Mouse (Mus musculus) embryonic facial prominence, embryonic 15.5 days (tissue): ENCODE data around the gene Tctex1d1. TPM values are rescaled to one million over a fixed set of nuclear protein-coding genes. Genes with fewer than 3 reads are reported as not detected.

Source experiments
- ATAC-seq: fragments of 200-750 bp; cut with Nextera tagmentation; 2 replicates; pipeline ENCODE4 v1.8.0; 2017; ENCODE audit warnings: low read depth, moderate TSS enrichment; ENCODE audit not compliant: insufficient number of reproducible peaks, low FRiP score, low TSS enrichment
- H3K27ac ChIP-seq: fragments of 300-500 bp; sonication (generic); replicated peaks from 2 replicates; pipeline ENCODE4 v1.5.1; 2015; ENCODE audit warnings: mild to moderate bottlenecking, inconsistent platforms
- H3K27me3 ChIP-seq: fragments of 300-500 bp; sonication (generic); 2 replicates; pipeline ENCODE4 v1.6.1; 2015; ENCODE audit warnings: inconsistent platforms
- H3K36me3 ChIP-seq: fragments of 300-500 bp; sonication (generic); 2 replicates; pipeline ENCODE4 v1.6.1; 2015; ENCODE audit warnings: mild to moderate bottlenecking, inconsistent platforms
- H3K4me1 ChIP-seq: fragments of 300-500 bp; sonication (generic); 2 replicates; pipeline ENCODE4 v1.6.1; 2015; ENCODE audit warnings: inconsistent platforms
- H3K4me2 ChIP-seq: fragments of 300-500 bp; sonication (generic); replicated peaks from 2 replicates; pipeline ENCODE4 v1.6.1; 2015; ENCODE audit warnings: mild to moderate bottlenecking, inconsistent platforms
- H3K4me3 ChIP-seq: fragments of 300-500 bp; sonication (generic); replicated peaks from 2 replicates; pipeline ENCODE4 v1.5.1; 2015; ENCODE audit warnings: mild to moderate bottlenecking, inconsistent platforms
- H3K9ac ChIP-seq: fragments of 300-500 bp; sonication (generic); 2 replicates; pipeline ENCODE4 v1.6.1; 2015; ENCODE audit warnings: inconsistent platforms
- H3K9me3 ChIP-seq: fragments of 300-500 bp; sonication (generic); replicated peaks from 2 replicates; pipeline ENCODE4 v1.6.1; 2016; ENCODE audit warnings: inconsistent platforms
- whole genome bisulfite sequencing: fragments of 180-500 bp; shearing (Covaris S2); methylation state at CpG from one replicate; pipeline ENCODE4 v1.1.7; 2015; 5-methylcytosine and 5-hydroxymethylcytosine counted together
- polyA plus RNA-seq: library from polyadenylated mRNA; unstranded; fragments of >200 nt; fragmentation: Nextera tagmentation; extraction: Ambion mirVana; gene quantifications from 2 replicates; pipeline ENCODE4 v1.2.1, GENCODE M21; 2015

The Tctex1d1 gene
- polyA plus RNA-seq, result 0.83 and 1.8 TPM in 2 replicates

- H3K4me2 ChIP-seq, result peak within 1 kb of the TSS; percentile 58
- no peak within 1 kb of the TSS for H3K27ac ChIP-seq
- peak within 1 kb of the TSS; percentile 28 for H3K4me3 ChIP-seq
- no peaks in the 10 kb centered on the region; the same call in 1 of the 2 replicates for H3K27me3 ChIP-seq
- peak; percentile 19; the same call in 1 of the 2 replicates for ATAC-seq
- H3K4me1 ChIP-seq, result peaks cover 14% of the 10 kb centered on the region
- WGBS, result 2% methylated on average over 13 of the region's 13 CpGs
- H3K36me3 ChIP-seq, result no peaks in the 10 kb centered on the region
- H3K9me3 ChIP-seq, result no peaks in the 10 kb centered on the region
- no peak within 1 kb of the TSS for H3K9ac ChIP-seq
Observed at GRCm38 (mm10) chr4:102978440-102978839, at the start of gene Tctex1d1. TSS of gene Tctex1d1 (plus strand) at chr4:102978606.

- 52% methylated on average over 3 of the region's 4 CpGs for WGBS
- no peaks in the 10 kb centered on the region for H3K27me3 ChIP-seq
- no peak overlapping the region for H3K4me3 ChIP-seq
- no peaks in the 10 kb centered on the region for H3K9me3 ChIP-seq
- H3K9ac ChIP-seq, result no peak overlapping the region
- H3K27ac ChIP-seq, result no peak overlapping the region
- no peaks in the 10 kb centered on the region for H3K4me1 ChIP-seq
- ATAC-seq, result no peak
- H3K36me3 ChIP-seq, result no peaks in the 10 kb centered on the region
- no peak overlapping the region for H3K4me2 ChIP-seq
Observed at GRCm38 (mm10) chr4:102929491-102929890, 48.9 kb upstream of the Tctex1d1 start.

- Histone ChIP-seq H3K27me3 (no peaks in the 10 kb centered on the region), H3K36me3 (no peaks in the 10 kb centered on the region), H3K4me3 (no peak overlapping the region), H3K9ac (no peak overlapping the region), H3K9me3 (no peaks in the 10 kb centered on the region), H3K27ac (no peak overlapping the region), H3K4me2 (no peak overlapping the region), H3K4me1 (no peaks in the 10 kb centered on the region)
- ATAC-seq, result no peak
- WGBS, result 76% methylated on average over 7 of the region's 7 CpGs
Observed at GRCm38 (mm10) chr4:102930679-102931078, 47.7 kb upstream of the Tctex1d1 start.

DNA sequence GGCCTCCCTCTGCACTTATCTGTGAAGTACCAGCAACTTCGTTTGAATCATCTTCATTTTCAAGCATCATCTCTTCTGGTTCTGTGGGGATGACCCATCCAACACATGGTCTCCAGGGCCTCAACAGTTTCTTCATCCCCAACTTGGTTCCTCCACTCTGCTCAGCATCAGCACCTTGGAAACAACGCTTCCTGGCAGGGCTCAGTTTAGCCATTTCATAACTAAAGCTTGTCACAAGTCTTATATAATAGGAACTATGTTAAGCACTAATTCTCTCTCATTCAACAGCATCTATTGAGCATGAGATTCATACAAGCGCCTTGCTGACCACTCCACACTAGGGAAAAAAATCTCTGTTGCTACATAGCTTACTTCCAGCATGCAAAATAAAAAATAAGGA, 38.1 kb upstream of the Tctex1d1 start:
- no peak for ATAC-seq
- no peaks in the 10 kb centered on the region for H3K4me1 ChIP-seq
- no peaks in the 10 kb centered on the region for H3K36me3 ChIP-seq
- no peak overlapping the region for H3K4me2 ChIP-seq
- H3K27ac ChIP-seq, result no peak overlapping the region
- H3K9ac ChIP-seq, result no peak overlapping the region
- 83% methylated on average over 3 of the region's 3 CpGs for WGBS
- no peaks in the 10 kb centered on the region for H3K9me3 ChIP-seq
- no peak overlapping the region for H3K4me3 ChIP-seq
- no peaks in the 10 kb centered on the region for H3K27me3 ChIP-seq

- WGBS, result 74% methylated on average over 4 of the region's 4 CpGs
- H3K4me2 ChIP-seq, result no peak overlapping the region
Observed at GRCm38 (mm10) chr4:102940738-102941137, 37.7 kb upstream of the Tctex1d1 start.

GRCm38 (mm10) chr4:102944325-102944724, 34.1 kb upstream of the Tctex1d1 start:
- 66% methylated on average over 6 of the region's 6 CpGs for WGBS
- Histone ChIP-seq H3K4me3 (no peak overlapping the region), H3K27me3 (no peaks in the 10 kb centered on the region), H3K9me3 (no peaks in the 10 kb centered on the region), H3K4me2 (no peak overlapping the region), H3K9ac (no peak overlapping the region), H3K36me3 (no peaks in the 10 kb centered on the region), H3K27ac (no peak overlapping the region), H3K4me1 (no peaks in the 10 kb centered on the region)
- no peak for ATAC-seq

More at GRCm38 (mm10) chr4:102940738-102941137, 37.7 kb upstream of the Tctex1d1 start:
- Histone ChIP-seq H3K9ac (no peak overlapping the region), H3K36me3 (no peaks in the 10 kb centered on the region), H3K4me3 (no peak overlapping the region), H3K9me3 (no peaks in the 10 kb centered on the region), H3K27ac (no peak overlapping the region), H3K27me3 (no peaks in the 10 kb centered on the region), H3K4me1 (no peaks in the 10 kb centered on the region)
- ATAC-seq, result no peak

- Histone ChIP-seq H3K4me2 (no peak overlapping the region), H3K27ac (no peak overlapping the region), H3K4me3 (no peak overlapping the region), H3K9me3 (no peaks in the 10 kb centered on the region), H3K9ac (no peak overlapping the region), H3K27me3 (no peaks in the 10 kb centered on the region), H3K4me1 (no peaks in the 10 kb centered on the region), H3K36me3 (no peaks in the 10 kb centered on the region)
- ATAC-seq, result no peak
- WGBS, result 66% methylated on average over 2 of the region's 2 CpGs
Observed at GRCm38 (mm10) chr4:102952476-102952875, 25.9 kb upstream of the Tctex1d1 start.

DNA sequence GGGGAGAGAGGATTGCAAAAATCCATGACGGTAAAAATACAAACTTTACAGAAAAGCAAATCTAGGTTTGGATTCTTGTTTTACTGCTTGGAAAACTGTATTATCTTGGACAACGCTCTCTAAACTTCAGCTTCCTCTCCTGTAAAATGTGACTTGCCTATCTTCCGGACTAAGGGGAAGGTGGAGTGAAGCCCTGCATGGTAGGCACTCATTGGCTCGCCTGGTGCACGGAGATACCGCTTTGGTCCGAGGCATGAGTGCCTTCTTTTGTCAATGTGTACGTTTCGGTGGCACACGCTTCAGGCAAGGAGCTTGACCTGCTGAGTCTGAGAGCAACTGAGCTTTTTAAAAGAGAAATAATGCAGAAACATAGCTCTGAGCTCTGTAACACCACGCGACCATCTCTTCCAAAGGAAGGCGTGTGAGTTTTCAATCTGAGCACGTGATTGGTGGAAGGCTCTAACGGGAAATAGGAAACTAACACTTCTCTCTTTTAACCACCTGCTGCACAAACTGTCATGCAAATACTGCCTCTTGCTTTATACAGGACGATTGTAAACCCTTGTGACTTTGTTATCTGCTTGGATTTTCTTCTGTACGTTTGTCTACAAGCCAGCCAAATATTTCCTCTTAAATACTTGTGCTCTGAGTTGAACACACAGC, 23.0 kb upstream of the Tctex1d1 start:
- no peak for ATAC-seq
- H3K27me3 ChIP-seq, result no peaks in the 10 kb centered on the region

DNA sequence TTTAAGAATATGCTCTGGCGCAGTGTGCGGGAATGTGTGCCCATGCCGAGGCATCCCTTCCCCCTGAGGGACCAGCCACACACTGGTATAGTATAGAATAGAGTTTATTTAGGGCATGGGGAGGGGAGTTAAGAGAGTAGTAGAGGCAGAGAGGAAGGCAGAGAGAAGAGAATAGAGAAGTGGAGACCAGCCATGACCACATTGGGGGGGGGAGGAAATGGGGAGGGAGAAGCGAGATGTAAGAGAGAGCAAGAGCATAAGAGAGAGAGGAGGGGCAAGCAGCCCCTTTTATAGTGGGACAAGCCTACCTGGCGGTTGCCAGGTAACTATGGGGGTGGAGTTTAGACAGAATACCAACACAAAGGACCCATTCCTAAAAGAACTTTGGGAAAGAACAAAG, 19.0 kb upstream of the Tctex1d1 start:
- H3K4me1 ChIP-seq, result no peaks in the 10 kb centered on the region
- H3K27me3 ChIP-seq, result no peaks in the 10 kb centered on the region
- 91% methylated on average over 5 of the region's 5 CpGs for WGBS
- H3K4me2 ChIP-seq, result no peak overlapping the region
- no peak overlapping the region for H3K4me3 ChIP-seq
- H3K9me3 ChIP-seq, result no peaks in the 10 kb centered on the region
- no peak overlapping the region for H3K27ac ChIP-seq
- ATAC-seq, result no peak
- H3K9ac ChIP-seq, result no peak overlapping the region
- H3K36me3 ChIP-seq, result no peaks in the 10 kb centered on the region

More for the DNA sequence above, 23.0 kb upstream of the Tctex1d1 start:
- Histone ChIP-seq H3K9me3 (no peaks in the 10 kb centered on the region), H3K4me1 (no peaks in the 10 kb centered on the region), H3K36me3 (no peaks in the 10 kb centered on the region), H3K4me2 (no peak overlapping the region), H3K27ac (no peak overlapping the region), H3K9ac (no peak overlapping the region), H3K4me3 (no peak overlapping the region)
- WGBS, result 67% methylated on average over 17 of the region's 17 CpGs

DNA sequence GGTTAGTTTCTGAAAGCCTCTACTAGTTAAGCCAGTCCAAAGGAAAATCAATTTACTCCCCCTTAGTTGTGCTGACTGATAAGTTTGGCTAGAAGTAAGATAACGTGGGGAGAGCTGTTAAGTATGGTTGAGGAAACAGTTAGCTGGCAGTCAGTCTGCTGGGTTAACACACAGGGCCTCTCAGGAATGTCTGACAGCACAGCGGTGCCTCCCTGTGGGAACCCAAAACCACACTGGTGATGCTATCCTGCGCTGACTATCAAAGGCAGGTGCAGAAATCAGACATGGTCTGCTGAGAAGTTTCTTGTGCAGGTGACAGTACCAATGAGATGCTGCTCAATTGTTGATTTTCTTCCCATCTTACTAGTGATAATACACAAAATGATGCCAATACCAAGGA, 14.2 kb upstream of the Tctex1d1 start:
- Histone ChIP-seq H3K4me3 (no peak overlapping the region), H3K36me3 (no peaks in the 10 kb centered on the region), H3K9me3 (no peaks in the 10 kb centered on the region), H3K9ac (no peak overlapping the region), H3K4me2 (no peak overlapping the region), H3K27me3 (no peaks in the 10 kb centered on the region), H3K4me1 (no peaks in the 10 kb centered on the region), H3K27ac (no peak overlapping the region)
- no peak for ATAC-seq
- WGBS, result 62% methylated on average over 3 of the region's 3 CpGs

GRCm38 (mm10) chr4:102967811-102968210, 10.6 kb upstream of the Tctex1d1 start:
- Histone ChIP-seq H3K9ac (no peak overlapping the region), H3K27me3 (no peaks in the 10 kb centered on the region), H3K4me3 (no peak overlapping the region), H3K27ac (no peak overlapping the region), H3K4me2 (no peak overlapping the region), H3K4me1 (no peaks in the 10 kb centered on the region), H3K9me3 (no peaks in the 10 kb centered on the region), H3K36me3 (no peaks in the 10 kb centered on the region)
- ATAC-seq, result no peak
- 77% methylated on average over 15 of the region's 15 CpGs for WGBS

GRCm38 (mm10) chr4:102969599-102969998, 8.8 kb upstream of the Tctex1d1 start:
- no peaks in the 10 kb centered on the region for H3K36me3 ChIP-seq
- no peak overlapping the region for H3K4me2 ChIP-seq
- H3K4me3 ChIP-seq, result no peak overlapping the region
- no peaks in the 10 kb centered on the region for H3K4me1 ChIP-seq
- no peak for ATAC-seq
- H3K9ac ChIP-seq, result no peak overlapping the region
- no peaks in the 10 kb centered on the region for H3K9me3 ChIP-seq
- H3K27ac ChIP-seq, result no peak overlapping the region
- 86% methylated on average over 5 of the region's 5 CpGs for WGBS
- H3K27me3 ChIP-seq, result no peaks in the 10 kb centered on the region
